Mouse (Mus musculus) erythroid progenitor cell, adult 5-6 weeks (primary cell): ENCODE data around the gene Zfp354a. TPM values are rescaled to one million over a fixed set of nuclear protein-coding genes. Genes with fewer than 3 reads are reported as not detected.
"Not testable (repeated sequence)": the region's sequence is repeated elsewhere in the genome, so short reads cannot be mapped to it uniquely, and the experiment has no call there.

Experiments
- ATAC-seq: replicated peaks from 2 replicates; pipeline ENCODE4 v1.8.0; 2016; ENCODE audit warnings: moderate number of reproducible peaks, mild to moderate bottlenecking, moderate TSS enrichment, inconsistent platforms; ENCODE audit not compliant: poor library complexity, low FRiP score, severe bottlenecking
- total RNA-seq, 2 experiments: library from RNA; stranded (forward) in 1 of 2; stranded (reverse) in 1 of 2; fragments of 150-400 nt in 1 of 2; fragments of 186-747, 209-891 nt in 1 of 2; gene quantifications; 2 replicates each; pipeline versions ENCODE4 v1.2.3 to v1.2.4; 2015 to 2017; ENCODE audit warnings: low replicate concordance in 2 of 2

Zfp354a gene
- total RNA-seq (2015; ENCODE audit: low replicate concordance) = not detected in 2 replicates
- total RNA-seq (2017; ENCODE audit: low replicate concordance) = not detected in 2 replicates

GRCm38 (mm10) chr11:51059151-51059571, at the start of gene Zfp354a:
Gene Zfp354a (plus strand): TSS chr11:51059257.
- no peak for ATAC-seq

- ATAC-seq = no peak
Observed at GRCm38 (mm10) chr11:51011821-51012220, 47.2 kb upstream of the Zfp354a start.

GRCm38 (mm10) chr11:51013936-51014335, 45.1 kb upstream of the Zfp354a start, which contains the start of gene Olfr54:
Gene Olfr54 (plus strand): TSS chr11:51014236.
- ATAC-seq = no peak

GRCm38 (mm10) chr11:51016341-51016740, 42.7 kb upstream of the Zfp354a start:
- no peak for ATAC-seq

GRCm38 (mm10) chr11:51026811-51027210, 32.2 kb upstream of the Zfp354a start:
- not testable (repeated sequence) for ATAC-seq

- not testable (repeated sequence) for ATAC-seq
Observed at GRCm38 (mm10) chr11:51029381-51029780, 29.7 kb upstream of the Zfp354a start.

GRCm38 (mm10) chr11:51030225-51030624, 28.8 kb upstream of the Zfp354a start:
- no peak for ATAC-seq

GRCm38 (mm10) chr11:51032851-51033250, 26.2 kb upstream of the Zfp354a start:
- no peak for ATAC-seq

GRCm38 (mm10) chr11:51034141-51034540, 24.9 kb upstream of the Zfp354a start:
- not testable (repeated sequence) for ATAC-seq

GRCm38 (mm10) chr11:51035951-51036350, 23.1 kb upstream of the Zfp354a start:
- ATAC-seq = no peak

- not testable (repeated sequence) for ATAC-seq
Observed at GRCm38 (mm10) chr11:51044776-51045175, 14.3 kb upstream of the Zfp354a start.

GRCm38 (mm10) chr11:51047809-51048208, 11.2 kb upstream of the Zfp354a start, which contains the start of gene Olfr1375:
Gene Olfr1375 (plus strand): TSS chr11:51048109.
- ATAC-seq = not testable (repeated sequence)

- ATAC-seq = no peak
Observed at GRCm38 (mm10) chr11:51051678-51052077, 7.4 kb upstream of the Zfp354a start.

- no peak for ATAC-seq
Observed at GRCm38 (mm10) chr11:51053230-51053629, 5.8 kb upstream of the Zfp354a start.

GRCm38 (mm10) chr11:51059640-51060039, 583 bp downstream of the Zfp354a start:
- ATAC-seq = no peak

- no peak for ATAC-seq
Observed at GRCm38 (mm10) chr11:51060981-51061380, 1.9 kb downstream of the Zfp354a start.

GRCm38 (mm10) chr11:51063276-51063675, 4.2 kb downstream of the Zfp354a start:
- ATAC-seq = no peak

- no peak for ATAC-seq
Observed at GRCm38 (mm10) chr11:51063841-51064240, 4.8 kb downstream of the Zfp354a start.

- no peak for ATAC-seq
Observed at GRCm38 (mm10) chr11:51084527-51084926, 25.5 kb downstream of the Zfp354a start.

- ATAC-seq = no peak
Observed at GRCm38 (mm10) chr11:51085269-51085668, 26.2 kb downstream of the Zfp354a start.

- no peak for ATAC-seq
Observed at GRCm38 (mm10) chr11:51107261-51107660, 48.2 kb downstream of the Zfp354a start.

- ATAC-seq = no peak
Observed at GRCm38 (mm10) chr11:51110621-51111020, 51.6 kb downstream of the Zfp354a start.
